Mouse (Mus musculus) gastrocnemius, postnatal 25 days (tissue): ENCODE measurements around the gene Elmo1. TPM values are rescaled to one million over a fixed set of nuclear protein-coding genes. Genes with fewer than 3 reads are reported as not detected.
A peak's percentile ranks its signal among the peaks of the same experiment; 100 is the strongest.

Experiments used
- DNase-seq: peaks from one replicate; pipeline ENCODE4 v3.0.0; 2022
- total RNA-seq, 2 experiments: library from RNA; stranded (reverse); gene quantifications; 1 replicate in 1 of 2; 2 replicates in 1 of 2; pipeline ENCODE4 v1.2.3; 2021

The Elmo1 gene
- total RNA-seq, 2 experiments from 2014 or later = 4.8 to 6.0 TPM

- no peak for DNase-seq
These were observed 4.7 kb downstream of the Elmo1 start for GRCm38 (mm10) chr13:20094916-20095700.

- DNase-seq = no peak
These were observed 6.7 kb downstream of the Elmo1 start for GRCm38 (mm10) chr13:20097006-20097617.

- no peak for DNase-seq
These were observed 7.7 kb downstream of the Elmo1 start for GRCm38 (mm10) chr13:20097934-20098593.

DNA sequence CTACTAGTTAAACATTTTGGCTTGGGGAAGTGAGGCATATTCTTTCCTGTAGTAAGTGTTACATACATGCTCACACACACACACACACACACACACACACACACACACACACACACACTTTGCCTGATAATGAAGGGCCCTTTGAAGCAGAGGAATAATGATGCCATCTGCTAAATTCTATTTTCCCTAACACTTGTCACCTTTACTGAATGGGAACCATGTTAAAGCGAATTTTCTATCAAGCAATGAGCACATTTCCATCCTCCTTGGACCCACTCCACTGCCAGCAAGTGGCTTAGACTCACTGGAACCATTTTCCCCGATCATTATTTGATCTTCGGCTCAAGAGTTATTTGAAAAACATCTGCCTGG is 8.2 kb downstream of the Elmo1 start:
- DNase-seq = no peak

DNA sequence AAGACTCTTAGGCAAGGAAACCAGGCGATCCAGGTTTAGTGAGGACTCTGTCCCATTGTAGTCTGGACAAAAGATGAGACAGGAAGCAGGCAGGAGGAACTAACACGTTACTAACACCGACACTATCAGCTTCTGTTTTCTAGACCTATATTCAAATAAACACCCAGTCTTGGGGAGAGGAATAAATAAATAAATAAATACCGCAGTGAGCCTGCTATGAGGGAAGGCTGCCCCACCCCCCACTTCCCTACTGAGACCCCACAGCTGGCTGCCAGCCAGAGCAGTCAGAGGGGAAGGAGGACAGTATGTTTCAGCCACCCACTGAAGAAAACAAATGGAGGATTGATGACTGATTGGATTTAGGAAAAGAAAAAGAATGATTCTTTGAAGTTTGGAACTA is 9.2 kb downstream of the Elmo1 start:
- DNase-seq = no peak

DNA sequence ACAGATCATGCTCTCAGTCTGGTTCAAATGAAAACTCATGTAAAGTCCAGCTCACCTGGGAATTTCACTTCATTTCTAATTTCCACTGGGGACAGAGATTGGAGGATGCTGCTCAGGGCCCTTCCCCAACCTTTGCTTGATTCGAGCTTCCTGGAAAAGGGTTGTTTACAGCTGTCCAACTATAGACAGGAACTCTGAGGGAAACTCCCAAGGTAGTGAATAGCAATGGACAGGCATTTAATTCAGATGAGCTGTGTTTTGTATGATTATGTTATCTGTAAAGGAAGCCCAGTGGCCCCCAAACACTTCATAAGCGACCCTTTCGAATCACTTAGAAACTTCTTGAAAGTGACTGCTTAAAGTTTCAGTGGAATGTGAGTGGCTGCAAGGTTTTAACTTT is 10.0 kb downstream of the Elmo1 start:
- no peak for DNase-seq

GRCm38 (mm10) chr13:20101691-20102090 is 11.3 kb downstream of the Elmo1 start:
- DNase-seq = no peak

DNA sequence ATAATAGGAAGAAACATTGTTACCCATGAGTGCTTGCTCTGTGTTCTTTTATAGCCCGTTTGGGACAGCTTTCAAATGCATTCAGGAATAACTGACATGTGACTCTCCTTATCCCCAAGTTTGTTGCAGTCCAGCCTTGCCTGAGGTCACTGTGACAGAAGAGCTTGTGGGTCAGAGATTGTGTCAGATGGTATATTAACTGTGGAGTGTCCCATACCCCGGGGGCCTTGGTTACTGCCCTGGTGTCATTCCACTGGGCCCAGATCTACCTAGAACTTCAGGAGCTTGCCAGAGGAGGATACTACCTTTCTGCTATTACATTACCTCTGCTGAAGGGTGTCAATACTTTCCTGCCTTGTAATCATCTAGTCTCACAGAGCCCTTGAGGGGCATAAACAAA is 14.4 kb downstream of the Elmo1 start:
- DNase-seq = no peak

DNA sequence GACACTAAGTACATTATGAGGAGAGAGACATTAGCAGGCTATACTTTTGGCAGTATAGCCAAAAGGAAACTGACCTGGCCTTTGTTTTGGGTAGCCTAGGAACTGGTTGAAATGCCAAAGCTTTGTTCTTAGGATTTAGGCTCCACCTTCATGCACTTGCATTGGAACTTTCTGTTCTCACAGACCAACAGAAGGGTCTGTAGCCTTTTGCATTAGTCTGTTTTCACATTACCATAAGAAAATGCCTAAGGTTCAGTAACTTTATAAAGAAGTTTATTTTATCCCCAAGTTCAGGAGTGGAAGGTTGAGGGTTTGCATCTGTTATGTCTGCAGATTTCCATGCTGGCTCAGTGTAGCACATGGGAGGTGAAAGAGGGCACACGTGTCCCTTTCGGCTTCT is 15.6 kb downstream of the Elmo1 start:
- no peak for DNase-seq

DNA sequence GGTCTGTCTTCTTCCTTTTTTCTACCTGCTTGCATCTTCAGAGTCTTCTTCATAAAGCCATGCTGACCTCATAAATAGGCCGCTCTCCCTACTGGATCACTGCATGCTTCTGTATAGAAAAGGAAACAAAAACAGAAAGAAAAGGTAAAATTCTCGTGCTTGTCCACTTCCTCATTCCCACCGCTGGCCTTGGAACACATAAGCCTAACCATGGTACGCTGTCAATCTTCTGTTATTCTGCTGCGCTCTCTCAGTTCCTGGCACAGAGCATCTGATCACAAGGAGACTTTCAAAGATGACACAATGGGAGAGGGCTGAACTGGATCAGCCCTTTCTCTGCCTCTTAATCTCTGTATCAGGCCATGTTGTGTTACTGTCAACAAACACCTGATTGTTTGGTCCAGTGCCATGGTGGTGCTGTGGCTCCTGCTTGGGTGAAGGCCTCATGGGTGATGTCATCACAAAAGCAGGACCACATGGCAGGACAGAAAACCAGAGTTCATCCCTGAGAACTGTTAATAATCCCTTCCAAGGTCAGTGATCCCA is 17.6 kb downstream of the Elmo1 start:
- no peak for DNase-seq

- no peak for DNase-seq
These were observed 18.6 kb downstream of the Elmo1 start for GRCm38 (mm10) chr13:20108956-20109355.

DNA sequence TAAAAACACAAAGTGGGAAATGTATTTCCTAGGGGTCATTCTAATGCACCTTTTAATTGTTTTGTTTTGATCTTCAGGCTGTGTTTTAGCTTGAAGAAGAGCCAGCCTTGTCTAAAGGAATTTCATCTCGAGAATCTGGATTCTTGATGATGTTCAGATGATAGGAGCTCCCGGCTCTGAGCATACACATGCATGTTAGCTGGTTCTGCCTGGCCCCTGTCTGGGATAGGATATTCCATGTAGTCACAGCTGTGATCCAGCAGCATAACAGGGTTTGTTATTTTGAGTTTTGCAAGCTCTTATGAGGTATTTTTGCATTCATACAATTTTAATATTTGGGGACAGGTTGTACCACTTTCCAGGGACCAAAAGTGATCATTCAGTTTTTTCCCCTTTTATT is 19.1 kb downstream of the Elmo1 start:
- no peak for DNase-seq

DNA sequence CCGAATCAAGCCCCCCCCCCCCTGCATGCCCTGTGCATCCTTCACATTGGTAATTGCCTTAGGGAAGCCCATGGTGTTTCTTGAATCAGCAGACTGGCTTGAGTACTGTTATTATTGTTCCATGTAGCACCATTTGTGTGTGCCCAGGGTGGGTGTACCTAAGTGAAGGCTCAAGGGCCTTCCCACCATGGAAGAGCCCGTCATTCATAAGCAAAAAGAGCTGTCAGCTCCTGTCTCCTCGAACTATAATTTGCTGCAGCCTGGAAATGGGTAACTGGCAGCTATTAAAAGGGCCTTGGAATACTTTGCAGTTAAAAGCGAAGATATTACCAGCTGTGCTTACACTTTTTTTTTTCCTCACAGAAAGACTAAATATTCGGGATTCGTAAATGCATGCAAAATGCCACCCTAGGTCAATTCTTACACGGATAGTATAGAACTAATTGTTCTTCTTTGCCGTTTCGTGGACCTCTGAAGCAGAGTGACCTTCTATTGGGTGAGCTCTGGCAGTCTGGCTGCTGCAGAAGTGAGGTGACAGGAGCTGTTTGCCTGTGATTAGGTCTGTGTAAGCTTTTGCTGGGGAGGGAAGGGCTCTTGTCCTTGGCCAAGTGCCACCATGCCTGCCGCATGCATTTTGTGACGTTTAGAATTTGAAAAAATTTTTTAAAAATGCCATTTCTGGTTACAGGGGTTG is 19.7 kb downstream of the Elmo1 start:
- no peak for DNase-seq

DNA sequence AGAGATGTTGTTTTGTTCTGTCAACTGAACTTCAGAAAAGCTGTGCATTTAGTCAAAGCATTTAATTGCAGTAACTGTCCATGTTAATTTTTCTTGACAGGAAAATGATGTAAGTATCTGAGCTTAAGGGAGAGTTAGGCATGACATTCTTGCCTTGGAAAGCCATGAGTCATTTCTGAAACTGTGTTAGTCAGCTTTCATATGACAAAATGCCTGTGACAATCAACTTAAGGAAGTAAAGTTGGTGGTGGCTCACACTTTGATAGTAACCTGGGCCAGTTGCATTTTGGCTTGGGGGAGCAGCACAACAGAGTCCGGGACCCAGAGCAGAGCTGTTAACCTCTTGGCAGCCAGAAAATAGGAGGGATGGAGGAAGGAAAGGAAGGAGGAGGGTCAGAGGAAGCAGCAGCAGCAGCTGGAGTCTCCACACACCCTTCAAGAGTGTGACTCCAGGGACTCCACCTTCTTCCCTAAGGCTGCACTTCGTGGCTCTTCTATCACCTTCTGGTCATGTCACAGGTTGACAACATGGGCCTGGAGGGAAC is 20.9 kb downstream of the Elmo1 start:
- DNase-seq = no peak

DNA sequence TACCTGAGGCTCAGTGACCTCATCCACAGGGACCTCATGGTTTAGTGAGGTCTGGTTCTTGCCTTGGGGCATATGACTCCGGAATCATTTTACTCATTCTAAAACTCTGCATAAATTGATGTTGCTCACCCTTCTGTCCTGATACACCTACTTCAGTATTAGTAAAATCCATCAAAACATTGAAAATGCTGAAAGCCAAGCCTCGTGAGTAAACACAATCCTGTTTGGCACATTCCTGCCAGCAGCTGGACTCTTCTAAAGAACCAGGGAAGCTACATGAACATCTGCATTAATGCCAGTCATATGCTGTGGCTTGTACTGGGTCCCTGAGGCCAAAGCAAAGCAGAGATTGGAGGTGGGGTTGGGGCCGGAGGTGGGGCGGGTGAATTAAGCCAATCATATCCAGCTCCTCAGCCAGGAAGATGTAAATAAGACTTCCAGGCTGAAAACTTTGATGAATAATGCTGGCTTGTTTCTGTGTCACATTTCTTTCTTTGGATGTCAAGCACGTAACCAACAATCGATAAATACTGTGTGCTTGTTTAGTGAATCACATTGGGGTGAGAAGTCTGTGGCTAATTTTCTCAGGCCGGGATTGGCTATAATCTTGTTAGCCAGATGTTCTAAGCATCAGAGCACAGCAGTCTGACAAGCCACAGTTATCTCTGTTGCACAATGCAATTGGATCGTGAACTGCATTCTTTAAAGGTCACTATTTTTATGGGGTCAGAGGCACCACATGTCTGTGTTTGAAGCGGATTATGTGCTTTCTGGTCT is 24.9 kb downstream of the Elmo1 start:
- DNase-seq = no peak

DNA sequence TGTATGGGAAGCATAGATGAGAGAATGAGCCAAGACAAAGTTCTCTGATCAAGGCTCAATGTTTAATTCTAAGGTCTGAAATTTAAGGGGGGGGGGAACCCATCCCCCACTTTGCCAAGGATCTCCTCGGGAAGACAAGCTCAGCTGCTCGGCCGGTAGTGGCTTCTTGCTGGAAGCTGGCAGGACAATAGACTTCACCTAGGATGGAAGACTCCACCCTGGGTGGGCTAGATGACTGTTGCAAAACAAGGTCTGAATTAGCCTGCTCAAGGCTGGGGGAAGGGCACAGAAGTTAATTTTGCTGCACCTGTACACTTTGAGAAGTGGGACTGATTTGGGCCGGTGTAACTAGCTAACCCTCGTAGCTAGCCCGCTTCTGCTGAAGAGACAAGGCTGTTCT is 25.6 kb downstream of the Elmo1 start:
- DNase-seq = no peak

- peak; percentile 62 for DNase-seq
These were observed 26.6 kb downstream of the Elmo1 start for GRCm38 (mm10) chr13:20116868-20117510.

GRCm38 (mm10) chr13:20117691-20118090 is 27.3 kb downstream of the Elmo1 start:
- DNase-seq = no peak

GRCm38 (mm10) chr13:20118909-20119308 is 28.5 kb downstream of the Elmo1 start:
- DNase-seq = no peak

DNA sequence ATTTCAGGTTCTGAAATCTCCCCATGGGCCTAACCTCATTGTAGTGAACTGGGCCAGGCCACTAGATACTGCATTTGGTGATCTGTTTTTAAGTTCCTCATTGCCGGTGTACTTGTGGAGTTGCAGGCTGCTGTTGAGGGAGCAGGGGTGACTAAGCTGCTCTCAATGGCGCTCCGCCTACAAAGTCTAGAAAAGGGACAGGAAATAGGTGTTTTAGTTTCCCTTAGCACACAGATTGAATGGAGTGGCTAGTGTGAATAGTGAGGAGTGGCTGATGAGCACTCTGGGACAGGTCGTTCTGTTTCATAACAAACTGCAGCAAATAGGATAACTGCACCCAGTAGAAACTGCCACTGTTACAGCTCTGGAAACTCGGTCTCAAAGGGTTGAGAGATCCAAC is 30.3 kb downstream of the Elmo1 start:
- no peak for DNase-seq
